Mouse (Mus musculus) lung, adult 2 months (tissue): ENCODE measurements around the gene Cep104. TPM values are rescaled to one million over a fixed set of nuclear protein-coding genes. Genes with fewer than 3 reads are reported as not detected.

Experiments used
- DNase-seq: peaks from one replicate; pipeline ENCODE4 v3.0.0; 2022
- H3K4me1 ChIP-seq: fragments of 200-500 bp; 2 replicates; pipeline ENCODE4 v1.6.1; 2011; ENCODE audit warnings: low read length; ENCODE audit not compliant: control insufficient read depth, insufficient read depth
- H3K4me3 ChIP-seq: fragments of 200-500 bp; replicated peaks from 2 replicates; pipeline ENCODE3; 2011; ENCODE audit warnings: low read depth, mild to moderate bottlenecking, control low read depth, low read length; ENCODE audit errors: extremely low read depth
- CTCF ChIP-seq: fragments of 200-500 bp; IDR thresholded peaks from 2 replicates; pipeline ENCODE4 v1.5.1; 2011; ENCODE audit warnings: mild to moderate bottlenecking, low read length, control low read depth; ENCODE audit not compliant: insufficient read depth
- POLR2A ChIP-seq: fragments of 200-500 bp; IDR thresholded peaks from 2 replicates; pipeline ENCODE4 v1.6.1; 2011; ENCODE audit warnings: low read depth, mild to moderate bottlenecking, control low read depth, low read length, borderline replicate concordance; ENCODE audit errors: extremely low read depth
- WGBS: fragments of 180-500 bp; shearing (Covaris S2); methylation state at CpG from one replicate; pipeline ENCODE4 v1.1.7; 2018; 5-methylcytosine and 5-hydroxymethylcytosine counted together
- polyA plus RNA-seq: library from polyadenylated mRNA; depleted of rRNA; stranded (reverse); fragments of >200 nt; gene quantifications from 2 replicates; pipeline ENCODE4 v1.2.3, GENCODE M21; 2012

Gene Cep104
- polyA plus RNA-seq, 1 experiment: 19.1 TPM

GRCm38 (mm10) chr4:154019571-154019970, 44.6 kb downstream of the Cep104 start:
- peaks cover 16% of the 10 kb centered on the region; the same call in 1 of the 2 replicates for H3K4me1 ChIP-seq
- WGBS: 55% methylated on average over 7 of the region's 7 CpGs
- TF ChIP-seq POLR2A (no peak), CTCF (peak; percentile 73)
- H3K4me3 ChIP-seq: no peak overlapping the region
- DNase-seq: peak; percentile 54

GRCm38 (mm10) chr4:154021432-154021831, 46.4 kb downstream of the Cep104 start:
- no peak for TF ChIP-seq POLR2A
- TF ChIP-seq CTCF: no peak
- Histone ChIP-seq H3K4me1 (peaks cover 21% of the 10 kb centered on the region; the same call in 1 of the 2 replicates), H3K4me3 (no peak overlapping the region)
- DNase-seq: peak; percentile 20
- WGBS: 78% methylated on average over 9 of the region's 9 CpGs

GRCm38 (mm10) chr4:154022407-154022806, 47.4 kb downstream of the Cep104 start:
- DNase-seq: peak; percentile 73
- TF ChIP-seq POLR2A (peak; percentile 28; the same call in 1 of the 2 replicates), CTCF (no peak)
- Histone ChIP-seq H3K4me1 (peaks cover 21% of the 10 kb centered on the region; the same call in 1 of the 2 replicates), H3K4me3 (no peak overlapping the region)
- 48% methylated on average over 4 of the region's 4 CpGs for WGBS

GRCm38 (mm10) chr4:154022844-154023243, 47.9 kb downstream of the Cep104 start:
- Histone ChIP-seq H3K4me3 (no peak overlapping the region), H3K4me1 (peaks cover 21% of the 10 kb centered on the region; the same call in 1 of the 2 replicates)
- no peak for DNase-seq
- WGBS: 40% methylated on average over 4 of the region's 4 CpGs
- TF ChIP-seq POLR2A: no peak
- TF ChIP-seq CTCF: no peak

GRCm38 (mm10) chr4:154023754-154024601, 49.0 kb downstream of the Cep104 start:
- no peak overlapping the region for H3K4me3 ChIP-seq
- peak; percentile 13 for DNase-seq
- TF ChIP-seq POLR2A: no peak
- TF ChIP-seq CTCF: no peak
- 21% methylated on average over 8 of the region's 8 CpGs for WGBS
- H3K4me1 ChIP-seq: peaks cover 21% of the 10 kb centered on the region; the same call in 1 of the 2 replicates

GRCm38 (mm10) chr4:154024729-154025521, 49.9 kb downstream of the Cep104 start:
- 32% methylated on average over 17 of the region's 17 CpGs for WGBS
- H3K4me3 ChIP-seq: peak overlapping the region; percentile 73
- TF ChIP-seq CTCF (no peak), POLR2A (no peak)
- peaks cover 21% of the 10 kb centered on the region; the same call in 1 of the 2 replicates for H3K4me1 ChIP-seq
- DNase-seq: peak; percentile 37

GRCm38 (mm10) chr4:154025641-154026440, 50.8 kb downstream of the Cep104 start, which contains the start of gene Smim1:
Gene Smim1, minus strand, starts transcription at chr4:154026230.
- H3K4me3 ChIP-seq: peak within 1 kb of the TSS; percentile 73
- H3K4me1 ChIP-seq: peaks cover 21% of the 10 kb centered on the region; the same call in 1 of the 2 replicates
- TF ChIP-seq CTCF (peak; percentile 34; the same call in 1 of the 2 replicates), POLR2A (peak; percentile 44; the same call in 1 of the 2 replicates)
- peak; percentile 77 for DNase-seq
- 4% methylated on average over 33 of the region's 33 CpGs for WGBS

- Histone ChIP-seq H3K4me1 (peaks cover 21% of the 10 kb centered on the region; the same call in 1 of the 2 replicates), H3K4me3 (peak overlapping the region; percentile 73)
- 36% methylated on average over 2 of the region's 2 CpGs for WGBS
- TF ChIP-seq POLR2A: no peak
- TF ChIP-seq CTCF: no peak
- no peak for DNase-seq
Measured at GRCm38 (mm10) chr4:154026441-154026761, 51.4 kb downstream of the Cep104 start.
